Mouse (Mus musculus): Measurements from ENCODE around the gene Tfr2. TPM values are rescaled to one million over a fixed set of nuclear protein-coding genes. Genes with fewer than 3 reads are reported as not detected.
A peak's percentile ranks its signal among the peaks of the same experiment; 100 is the strongest.

The Tfr2 gene
- polyA plus RNA-seq, 2 experiments, result 1.3 to 2.1 TPM

DNA sequence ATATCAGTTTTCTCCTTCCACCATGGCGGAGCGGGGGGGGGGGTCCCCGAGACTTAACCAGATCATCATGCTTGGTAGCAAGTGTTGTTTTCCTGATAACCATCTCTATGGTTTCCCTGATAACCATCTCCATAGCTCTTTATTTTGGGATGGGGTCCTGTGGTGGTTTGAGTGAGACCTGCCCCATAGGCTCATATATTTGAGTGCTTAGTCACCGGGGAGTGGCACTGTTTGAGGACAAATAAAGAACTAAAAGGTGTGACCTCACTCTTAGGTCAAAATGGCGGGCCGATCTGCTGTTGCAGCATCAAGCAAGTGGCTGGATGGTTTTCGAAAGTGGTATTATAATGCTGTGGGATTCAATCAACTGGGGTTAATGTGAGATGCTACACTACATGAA is 45.7 kb downstream of the Tfr2 start:
- Histone ChIP-seq H3K4me3 (replicated peaks; ENCODE audit: low read length) (no peak overlapping the region), H3K27me3 (ENCODE audit: control insufficient read depth, insufficient read depth, low read length) (no peaks in the 10 kb centered on the region), H3K27ac (replicated peaks; ENCODE audit: low read depth, low read length) (no peak overlapping the region), H3K4me2 (replicated peaks; ENCODE audit: low read depth, low read length, severe bottlenecking) (no peak overlapping the region), H3K9me3 (ENCODE audit: control insufficient read depth, low read length) (no peaks in the 10 kb centered on the region), H3K4me1 (ENCODE audit: control insufficient read depth, insufficient read depth, low read length) (peaks cover 27% of the 10 kb centered on the region), H3K36me3 (ENCODE audit: control insufficient read depth, insufficient read depth, low read length) (no peaks in the 10 kb centered on the region), H3K9ac (ENCODE audit: low read depth, low read length, severe bottlenecking) (no peak overlapping the region)
- no peak for TF ChIP-seq POLR2A (IDR thresholded peaks at IDR 0.05; ENCODE audit: borderline replicate concordance, extremely low read depth, insufficient read depth, insufficient read length)
- ATAC-seq (ENCODE audit: low FRiP score, low read depth) (no peak), DNase-seq (ENCODE audit: low spot score) (no peak)
- WGBS, result 94% methylated on average over 7 of the region's 7 CpGs

GRCm38 (mm10) chr5:137623937-137624530 is 54.4 kb downstream of the Tfr2 start:
- Histone ChIP-seq H3K27ac (replicated peaks; ENCODE audit: low read depth, low read length) (no peak overlapping the region), H3K4me2 (replicated peaks; ENCODE audit: low read depth, low read length, severe bottlenecking) (no peak overlapping the region), H3K9me3 (ENCODE audit: control insufficient read depth, low read length) (no peaks in the 10 kb centered on the region), H3K4me3 (replicated peaks; ENCODE audit: low read length) (no peak overlapping the region), H3K36me3 (ENCODE audit: control insufficient read depth, insufficient read depth, low read length) (no peaks in the 10 kb centered on the region), H3K27me3 (ENCODE audit: control insufficient read depth, insufficient read depth, low read length) (no peaks in the 10 kb centered on the region), H3K4me1 (ENCODE audit: control insufficient read depth, insufficient read depth, low read length) (peaks cover 4% of the 10 kb centered on the region; the same call in 1 of the 2 replicates), H3K9ac (ENCODE audit: low read depth, low read length, severe bottlenecking) (no peak overlapping the region)
- no peak for ATAC-seq (ENCODE audit: low FRiP score, low read depth)
- DNase-seq (ENCODE audit: low spot score), result no peak
- WGBS, result 85% methylated on average over 11 of the region's 11 CpGs
- no peak for TF ChIP-seq POLR2A (IDR thresholded peaks at IDR 0.05; ENCODE audit: borderline replicate concordance, extremely low read depth, insufficient read depth, insufficient read length)

DNA sequence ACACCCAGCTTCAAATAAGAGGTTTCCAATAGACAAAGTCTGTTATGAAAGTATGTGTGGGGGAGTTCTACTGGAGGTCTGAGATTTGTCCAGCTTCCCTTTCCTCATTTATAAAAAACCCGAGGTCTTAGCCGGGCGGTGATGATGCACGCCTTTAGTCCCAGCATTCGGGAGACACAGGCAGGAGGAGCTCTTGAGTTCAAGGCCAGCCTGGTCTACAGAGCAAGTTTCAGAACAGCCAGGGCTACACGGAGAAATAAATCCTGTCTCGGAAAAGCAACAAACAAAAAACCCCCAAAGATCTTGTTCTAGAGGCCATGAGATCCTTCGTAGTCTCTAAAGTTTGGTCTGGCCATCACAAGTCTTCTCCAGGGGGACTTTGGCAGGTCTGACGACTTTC is 58.4 kb downstream of the Tfr2 start:
- peaks cover 8% of the 10 kb centered on the region for H3K36me3 ChIP-seq (ENCODE audit: control insufficient read depth, insufficient read depth, low read length)

GRCm38 (mm10) chr5:137628498-137629305 is 59.1 kb downstream of the Tfr2 start, which contains the start of the genes Fbxo24, Lrch4 and Gm20605:
Fbxo24 (minus strand) TSS chr5:137629002.
Lrch4 (plus strand) TSS chr5:137629121.
Gm20605 (plus strand) TSS chr5:137629175.
- under 1% methylated on average over 45 of the region's 46 CpGs for WGBS

More for the DNA sequence above, 58.4 kb downstream of the Tfr2 start:
- H3K4me1 ChIP-seq (ENCODE audit: control insufficient read depth, insufficient read depth, low read length), result peaks cover 16% of the 10 kb centered on the region
- no peak for DNase-seq (ENCODE audit: low spot score)
- ATAC-seq (ENCODE audit: low FRiP score, low read depth), result no peak
- under 1% methylated on average over 9 of the region's 9 CpGs for WGBS
- peak overlapping the region; percentile 77 for H3K4me2 ChIP-seq (replicated peaks; ENCODE audit: low read depth, low read length, severe bottlenecking)
- peak overlapping the region; percentile 56 for H3K9ac ChIP-seq (ENCODE audit: low read depth, low read length, severe bottlenecking)
- peak overlapping the region; percentile 86 for H3K27ac ChIP-seq (replicated peaks; ENCODE audit: low read depth, low read length)
- H3K27me3 ChIP-seq (ENCODE audit: control insufficient read depth, insufficient read depth, low read length), result no peaks in the 10 kb centered on the region
- H3K4me3 ChIP-seq (replicated peaks; ENCODE audit: low read length), result peak overlapping the region; percentile 98
- no peaks in the 10 kb centered on the region for H3K9me3 ChIP-seq (ENCODE audit: control insufficient read depth, low read length)
- no peak for TF ChIP-seq POLR2A (IDR thresholded peaks at IDR 0.05; ENCODE audit: borderline replicate concordance, extremely low read depth, insufficient read depth, insufficient read length)

GRCm38 (mm10) chr5:137629306-137629721 is 59.7 kb downstream of the Tfr2 start:
- no peak for TF ChIP-seq POLR2A (IDR thresholded peaks at IDR 0.05; ENCODE audit: borderline replicate concordance, extremely low read depth, insufficient read depth, insufficient read length)
- peak overlapping the region; percentile 73 for H3K9ac ChIP-seq (ENCODE audit: low read depth, low read length, severe bottlenecking)
- H3K27ac ChIP-seq (replicated peaks; ENCODE audit: low read depth, low read length), result peak overlapping the region; percentile 81
- ATAC-seq (ENCODE audit: low FRiP score, low read depth), result 0 out of 2 replicates have a peak, but pooled peaks have one; percentile 3
- H3K9me3 ChIP-seq (ENCODE audit: control insufficient read depth, low read length), result no peaks in the 10 kb centered on the region
- 1% methylated on average over 23 of the region's 23 CpGs for WGBS
- peak; percentile 23 for DNase-seq (ENCODE audit: low spot score)
- no peaks in the 10 kb centered on the region for H3K27me3 ChIP-seq (ENCODE audit: control insufficient read depth, insufficient read depth, low read length)
- peaks cover 21% of the 10 kb centered on the region for H3K36me3 ChIP-seq (ENCODE audit: control insufficient read depth, insufficient read depth, low read length)
- H3K4me2 ChIP-seq (replicated peaks; ENCODE audit: low read depth, low read length, severe bottlenecking), result peak overlapping the region; percentile 77
- peak overlapping the region; percentile 98 for H3K4me3 ChIP-seq (replicated peaks; ENCODE audit: low read length)
- peaks cover 16% of the 10 kb centered on the region for H3K4me1 ChIP-seq (ENCODE audit: control insufficient read depth, insufficient read depth, low read length)

More at GRCm38 (mm10) chr5:137628498-137629305, 59.1 kb downstream of the Tfr2 start, which contains the start of the genes Fbxo24, Lrch4 and Gm20605:
- H3K27ac ChIP-seq (replicated peaks; ENCODE audit: low read depth, low read length), result peak within 1 kb of the TSS; percentile 86
- peaks cover 16% of the 10 kb centered on the region for H3K4me1 ChIP-seq (ENCODE audit: control insufficient read depth, insufficient read depth, low read length)
- TF ChIP-seq POLR2A (IDR thresholded peaks at IDR 0.05; ENCODE audit: borderline replicate concordance, extremely low read depth, insufficient read depth, insufficient read length), result peak; percentile 91; the same call in 1 of the 2 replicates
- peak; percentile 97 for ATAC-seq (ENCODE audit: low FRiP score, low read depth)
- H3K4me2 ChIP-seq (replicated peaks; ENCODE audit: low read depth, low read length, severe bottlenecking), result peak within 1 kb of the TSS; percentile 77
- no peaks in the 10 kb centered on the region for H3K27me3 ChIP-seq (ENCODE audit: control insufficient read depth, insufficient read depth, low read length)
- H3K4me3 ChIP-seq (replicated peaks; ENCODE audit: low read length), result peak within 1 kb of the TSS; percentile 98
- H3K9me3 ChIP-seq (ENCODE audit: control insufficient read depth, low read length), result no peaks in the 10 kb centered on the region
- DNase-seq (ENCODE audit: low spot score), result peak; percentile 100
- H3K36me3 ChIP-seq (ENCODE audit: control insufficient read depth, insufficient read depth, low read length), result peaks cover 15% of the 10 kb centered on the region
- H3K9ac ChIP-seq (ENCODE audit: low read depth, low read length, severe bottlenecking), result peak within 1 kb of the TSS; percentile 73

Data from limb, embryonic 14.5 days (tissue).